In genomic region chr2:51278356-51278755, GRCm38 (mm10) we compare ENCODE assay signal across 21 mouse cellular contexts.
"Had no signal": no experiment of that assay in that cellular context is flagged by ENCODE, and none has a peak within 500 bp of the region (broad histone marks: within the 10 kb centered on the region; RNA-seq: fewer than 3 reads in every experiment).

No protein-coding gene starts in this region.

- H3K9ac ChIP-seq: limb, embryonic 13.5 days; liver, embryonic 14.5 days; liver, postnatal 0 days; lung, embryonic 14.5 days; midbrain, embryonic 12.5 days; midbrain, embryonic 15.5 days; neural tube, embryonic 12.5 days; neural tube, embryonic 15.5 days had no signal

- H3K27me3 ChIP-seq: limb, embryonic 13.5 days; midbrain, embryonic 12.5 days; midbrain, embryonic 15.5 days; neural tube, embryonic 12.5 days; neural tube, embryonic 15.5 days had no signal

- H3K4me1 ChIP-seq: midbrain, embryonic 15.5 days; neural tube, embryonic 12.5 days; neural tube, embryonic 15.5 days had no signal

- H3K27ac ChIP-seq: kidney, postnatal 0 days; layer of hippocampus, adult 2 months; left cerebral cortex, adult 2 months; limb, embryonic 13.5 days; liver, embryonic 14.5 days; macrophage; midbrain, embryonic 12.5 days; midbrain, embryonic 15.5 days; neural tube, embryonic 12.5 days; neural tube, embryonic 15.5 days had no signal

- H3K36me3 ChIP-seq: limb, embryonic 13.5 days; midbrain, embryonic 12.5 days; midbrain, embryonic 15.5 days; neural tube, embryonic 12.5 days; neural tube, embryonic 15.5 days had no signal

- H3K9me3 ChIP-seq: limb, embryonic 13.5 days; midbrain, embryonic 12.5 days; midbrain, embryonic 15.5 days; neural tube, embryonic 12.5 days; neural tube, embryonic 15.5 days had no signal

- DNase-seq: kidney, adult 2 months; kidney, postnatal 25 days; layer of hippocampus, adult 9-11 months; left cerebral cortex, postnatal 4 days; liver, postnatal 0 days; lung, embryonic 14.5 days; right cerebral cortex, adult 18-20 months; thymus, adult 18-20 months; thymus, postnatal 36 days had no signal

- H3K4me2 ChIP-seq: limb, embryonic 13.5 days; liver, embryonic 11.5 days; lung, embryonic 14.5 days; midbrain, embryonic 12.5 days; midbrain, embryonic 15.5 days; neural tube, embryonic 12.5 days; neural tube, embryonic 15.5 days had no signal

- H3K4me3 ChIP-seq: layer of hippocampus, adult 2 months; left cerebral cortex, adult 2 months; limb, embryonic 13.5 days; midbrain, embryonic 12.5 days; midbrain, embryonic 15.5 days; neural tube, embryonic 12.5 days; neural tube, embryonic 15.5 days had no signal

- ATAC-seq: liver, postnatal 0 days; lung, postnatal 0 days; midbrain, embryonic 15.5 days had no signal
